Mouse (Mus musculus): Measurements from ENCODE around the gene Gnai2. TPM values are rescaled to one million over a fixed set of nuclear protein-coding genes. Genes with fewer than 3 reads are reported as not detected.

Gnai2 gene
- polyA plus RNA-seq, 1 experiment from 2014 or later: 262 TPM

DNA sequence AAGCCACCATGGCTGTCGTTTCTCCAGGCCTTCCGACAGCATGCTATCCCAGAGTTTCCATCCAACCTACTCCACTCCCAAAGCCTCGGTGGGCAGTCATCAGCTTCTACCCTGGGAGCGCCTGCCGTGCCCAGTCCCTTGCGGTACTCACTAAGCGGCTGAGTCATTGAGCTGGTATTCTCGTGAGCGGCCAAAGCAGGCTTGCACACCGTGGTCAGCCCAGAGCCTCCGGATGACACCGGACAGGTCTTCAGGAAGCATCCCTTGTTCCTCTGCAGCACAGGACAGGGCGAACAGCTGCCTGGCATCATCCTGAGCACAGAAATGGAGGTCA is 15.7 kb downstream of the Gnai2 start:
- no peak overlapping the region for H3K9ac ChIP-seq (replicated peaks)
- 77% methylated on average over 13 of the region's 13 CpGs for WGBS
- ATAC-seq (ENCODE audit: low FRiP score): no peak
- H3K27me3 ChIP-seq (replicated peaks): no peaks in the 10 kb centered on the region
- H3K36me3 ChIP-seq: peaks cover 65% of the 10 kb centered on the region
- peak overlapping the region; percentile 45 for H3K27ac ChIP-seq (replicated peaks)
- no peaks in the 10 kb centered on the region for H3K9me3 ChIP-seq (replicated peaks)
- H3K4me2 ChIP-seq: no peak overlapping the region
- peaks cover 36% of the 10 kb centered on the region for H3K4me1 ChIP-seq
- no peak overlapping the region for H3K4me3 ChIP-seq (replicated peaks)

DNA sequence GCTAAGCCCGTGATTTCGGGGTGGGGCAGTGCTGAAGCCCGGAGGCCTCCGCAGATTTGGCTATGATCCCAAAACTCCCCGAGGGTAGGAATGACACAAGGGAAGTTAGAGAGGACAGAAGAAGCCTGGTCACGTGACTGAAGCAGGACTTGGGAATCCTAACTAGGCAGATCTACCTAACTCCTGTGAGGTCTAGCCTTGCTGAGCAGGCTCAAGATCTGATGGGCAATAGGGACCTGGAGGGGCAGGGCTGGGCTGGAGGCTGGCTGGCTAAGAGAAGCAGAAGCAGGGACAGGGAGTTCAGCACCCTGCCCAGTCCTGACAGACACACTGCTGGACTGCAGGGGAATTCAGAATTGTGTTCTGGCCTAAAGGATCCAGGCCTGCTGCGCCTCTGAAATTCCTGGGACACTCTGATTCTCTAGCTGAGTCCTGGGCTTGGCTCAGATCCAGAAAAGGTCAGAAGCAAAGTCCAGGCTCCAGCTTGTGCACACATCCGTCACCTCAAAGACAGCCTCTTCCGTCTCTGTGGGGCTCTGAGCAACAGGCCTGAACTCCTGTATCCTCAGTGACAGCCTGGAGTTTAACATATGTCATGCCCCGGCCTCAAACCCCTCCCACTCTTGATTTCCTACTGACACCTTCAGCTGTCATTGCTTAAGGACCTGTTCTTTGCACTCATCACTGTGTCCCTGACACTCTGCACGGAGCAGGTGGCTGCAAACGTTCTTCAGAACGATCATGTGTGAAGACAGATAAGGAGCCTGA is 16.2 kb downstream of the Gnai2 start:
- no peak overlapping the region for H3K9ac ChIP-seq (replicated peaks)

DNA sequence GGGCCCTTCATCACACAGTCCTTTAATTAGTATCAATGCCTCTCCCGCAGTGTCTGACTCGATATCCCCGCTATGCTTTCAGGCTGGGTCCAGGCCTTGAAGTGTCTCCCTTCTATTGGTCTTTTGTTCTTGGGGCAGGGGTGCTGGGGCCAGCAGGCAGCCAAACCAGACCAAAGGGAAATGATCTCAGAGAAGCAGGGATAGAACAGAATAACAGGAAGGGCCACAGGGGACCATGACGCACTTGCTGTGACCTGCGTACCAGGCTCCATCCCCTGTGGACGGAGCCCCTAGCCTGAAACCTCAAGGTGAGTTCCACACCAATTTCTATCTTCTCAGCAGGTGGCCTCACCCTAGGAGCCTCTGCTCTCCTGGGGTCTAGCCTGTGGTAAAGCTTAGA is 17.1 kb downstream of the Gnai2 start:
- H3K36me3 ChIP-seq: peaks cover 71% of the 10 kb centered on the region
- H3K9me3 ChIP-seq (replicated peaks): no peaks in the 10 kb centered on the region
- peaks cover 40% of the 10 kb centered on the region for H3K4me1 ChIP-seq
- H3K9ac ChIP-seq (replicated peaks): no peak overlapping the region
- no peak for ATAC-seq (ENCODE audit: low FRiP score)
- peak overlapping the region; percentile 45; the same call in 1 of the 2 replicates for H3K27ac ChIP-seq (replicated peaks)
- no peak overlapping the region for H3K4me3 ChIP-seq (replicated peaks)
- H3K27me3 ChIP-seq (replicated peaks): no peaks in the 10 kb centered on the region
- H3K4me2 ChIP-seq: no peak overlapping the region
- 90% methylated on average over 6 of the region's 6 CpGs for WGBS

More for the DNA sequence above, 16.2 kb downstream of the Gnai2 start:
- Histone ChIP-seq H3K4me2 (no peak overlapping the region), H3K36me3 (peaks cover 69% of the 10 kb centered on the region), H3K4me1 (peaks cover 34% of the 10 kb centered on the region), H3K9me3 (replicated peaks) (no peaks in the 10 kb centered on the region), H3K27ac (replicated peaks) (peak overlapping the region; percentile 45), H3K27me3 (replicated peaks) (no peaks in the 10 kb centered on the region), H3K4me3 (replicated peaks) (no peak overlapping the region)
- whole genome bisulfite sequencing: 53% methylated on average over 13 of the region's 13 CpGs
- ATAC-seq (ENCODE audit: low FRiP score): no peak

DNA sequence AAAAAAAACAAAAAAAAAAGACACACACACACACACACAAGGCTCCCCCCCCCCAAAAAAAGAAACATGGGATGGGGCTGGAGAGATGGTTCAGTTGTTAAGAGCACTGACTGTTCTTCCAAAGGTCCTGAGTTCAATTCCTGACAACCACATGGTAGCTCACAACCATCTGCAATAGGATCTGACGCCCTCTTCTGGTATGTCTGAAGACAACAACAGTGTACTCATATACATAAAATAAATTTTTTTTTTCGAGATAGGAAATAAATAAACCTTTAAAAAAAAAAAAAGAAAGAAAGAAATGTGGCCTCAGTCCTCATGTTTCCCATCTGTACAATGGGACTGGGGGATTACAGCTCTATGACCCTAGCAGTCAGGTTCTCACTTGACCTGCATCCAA is 17.7 kb downstream of the Gnai2 start:
- Histone ChIP-seq H3K36me3 (peaks cover 69% of the 10 kb centered on the region), H3K4me1 (peaks cover 45% of the 10 kb centered on the region)
- ATAC-seq (ENCODE audit: low FRiP score): no peak

DNA sequence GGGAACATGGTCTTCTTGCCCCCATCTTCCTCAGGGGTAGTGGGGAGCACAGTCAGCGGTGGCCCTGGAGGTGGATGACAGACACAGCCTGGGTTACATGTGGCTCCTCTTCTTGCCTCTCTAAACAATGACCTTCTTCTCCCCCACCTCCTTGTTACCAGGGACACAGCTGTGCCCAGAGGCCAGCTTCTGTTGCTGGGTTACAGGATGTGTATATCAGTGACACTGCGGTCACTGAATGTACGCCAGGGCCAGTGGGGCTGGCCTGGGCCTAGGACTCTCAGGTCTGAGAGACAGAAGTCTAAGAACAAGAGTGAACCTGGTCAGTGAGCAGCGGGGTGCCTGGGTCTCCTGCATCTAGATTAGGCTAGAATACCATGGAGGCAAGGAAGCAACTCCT is 20.1 kb downstream of the Gnai2 start:
- WGBS: 48% methylated on average over 4 of the region's 4 CpGs
- H3K4me3 ChIP-seq (replicated peaks): no peak overlapping the region
- H3K4me2 ChIP-seq: no peak overlapping the region
- H3K9ac ChIP-seq (replicated peaks): no peak overlapping the region
- H3K4me1 ChIP-seq: peaks cover 50% of the 10 kb centered on the region
- H3K27ac ChIP-seq (replicated peaks): peak overlapping the region; percentile 42; the same call in 1 of the 2 replicates
- peaks cover 57% of the 10 kb centered on the region for H3K36me3 ChIP-seq
- no peak for ATAC-seq (ENCODE audit: low FRiP score)
- no peaks in the 10 kb centered on the region for H3K9me3 ChIP-seq (replicated peaks)
- no peaks in the 10 kb centered on the region for H3K27me3 ChIP-seq (replicated peaks)

More for the DNA sequence above, 17.7 kb downstream of the Gnai2 start:
- Histone ChIP-seq H3K4me2 (no peak overlapping the region), H3K9me3 (replicated peaks) (no peaks in the 10 kb centered on the region), H3K27ac (replicated peaks) (peak overlapping the region; percentile 45; the same call in 1 of the 2 replicates), H3K27me3 (replicated peaks) (no peaks in the 10 kb centered on the region), H3K4me3 (replicated peaks) (no peak overlapping the region), H3K9ac (replicated peaks) (no peak overlapping the region)
- 84% methylated on average over 2 of the region's 2 CpGs for WGBS

DNA sequence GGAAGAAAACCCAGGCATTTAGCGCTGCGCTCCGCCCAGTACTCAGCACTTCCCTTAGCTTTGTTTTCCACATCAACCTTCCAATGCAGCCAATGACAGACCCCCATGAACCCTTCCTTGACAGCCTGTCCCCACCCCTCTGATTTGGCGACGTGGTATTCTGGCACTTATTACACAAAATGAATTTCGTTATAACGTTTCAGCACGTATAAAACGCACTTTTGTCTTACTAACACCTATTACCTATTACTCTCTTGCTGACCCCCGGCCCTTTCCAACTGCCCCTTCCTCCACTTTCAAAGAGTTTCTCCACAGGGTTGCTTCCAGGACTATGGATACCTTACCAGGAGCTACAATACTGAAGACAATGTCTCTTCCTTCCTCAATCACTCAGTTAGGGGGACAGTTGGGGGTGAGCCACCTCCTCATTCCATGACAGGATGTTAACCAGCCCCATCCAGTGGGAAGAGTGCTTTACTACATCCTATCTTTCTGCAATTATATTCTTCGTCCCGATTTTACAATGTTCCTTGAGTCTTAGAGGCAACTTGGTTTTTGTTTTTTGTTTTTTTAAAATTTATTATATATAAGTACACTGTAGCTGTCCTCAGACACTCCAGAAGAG is 22.1 kb downstream of the Gnai2 start:
- peak overlapping the region; percentile 57 for H3K9ac ChIP-seq (replicated peaks)
- WGBS: 8% methylated on average over 12 of the region's 12 CpGs
- 0 out of 2 replicates have a peak, but pooled peaks have one; percentile 23 for ATAC-seq (ENCODE audit: low FRiP score)
- H3K9me3 ChIP-seq (replicated peaks): no peaks in the 10 kb centered on the region
- peaks cover 38% of the 10 kb centered on the region for H3K36me3 ChIP-seq
- peak overlapping the region; percentile 33 for H3K4me3 ChIP-seq (replicated peaks)
- peak overlapping the region; percentile 97 for H3K27ac ChIP-seq (replicated peaks)
- H3K4me2 ChIP-seq: peak overlapping the region; percentile 61
- H3K27me3 ChIP-seq (replicated peaks): no peaks in the 10 kb centered on the region
- peaks cover 40% of the 10 kb centered on the region for H3K4me1 ChIP-seq

DNA sequence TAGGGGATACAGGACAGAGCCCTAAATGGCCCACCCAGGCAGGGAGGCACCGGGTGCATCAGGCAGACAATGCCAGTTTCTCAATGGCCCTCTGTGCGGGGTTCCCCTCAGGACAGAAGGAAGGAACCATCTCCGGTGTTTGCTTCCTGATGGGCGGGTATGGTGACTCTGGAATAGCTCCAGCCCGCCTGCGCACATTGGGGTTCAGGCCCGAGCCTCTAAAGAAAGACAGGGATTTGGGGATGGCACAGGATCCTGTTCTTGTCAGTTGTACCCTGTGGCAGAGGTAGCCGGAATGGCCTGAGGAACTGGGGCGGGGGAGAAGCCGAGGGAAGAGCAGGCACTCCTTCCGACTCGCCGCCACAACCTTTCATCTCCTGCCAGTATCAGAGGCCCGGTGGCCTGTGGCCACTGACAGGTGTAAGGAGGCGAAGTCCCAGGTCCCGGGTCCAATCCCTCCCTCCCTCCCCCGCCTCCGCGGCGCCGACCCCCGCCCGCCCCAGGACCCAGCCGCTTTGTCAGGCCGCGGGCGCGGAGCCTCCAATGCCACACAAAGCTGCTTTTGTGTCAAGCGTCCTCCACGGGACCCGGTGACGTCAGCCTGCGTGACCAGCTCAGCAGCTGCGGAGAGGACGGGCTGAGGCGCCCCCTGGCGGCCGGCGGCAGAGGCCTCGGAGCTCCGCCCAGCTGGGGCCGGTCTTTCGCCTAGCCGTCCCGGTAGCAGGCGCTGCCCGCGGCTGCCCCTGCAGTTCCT is 22.8 kb downstream of the Gnai2 start:
- Histone ChIP-seq H3K9ac (replicated peaks) (peak overlapping the region; percentile 57), H3K36me3 (peaks cover 32% of the 10 kb centered on the region), H3K27me3 (replicated peaks) (no peaks in the 10 kb centered on the region), H3K4me1 (peaks cover 44% of the 10 kb centered on the region), H3K27ac (replicated peaks) (peak overlapping the region; percentile 97), H3K4me2 (peak overlapping the region; percentile 61), H3K9me3 (replicated peaks) (no peaks in the 10 kb centered on the region), H3K4me3 (replicated peaks) (peak overlapping the region; percentile 33)
- ATAC-seq (ENCODE audit: low FRiP score): peak; percentile 96
- WGBS: under 1% methylated on average over 45 of the region's 48 CpGs

DNA sequence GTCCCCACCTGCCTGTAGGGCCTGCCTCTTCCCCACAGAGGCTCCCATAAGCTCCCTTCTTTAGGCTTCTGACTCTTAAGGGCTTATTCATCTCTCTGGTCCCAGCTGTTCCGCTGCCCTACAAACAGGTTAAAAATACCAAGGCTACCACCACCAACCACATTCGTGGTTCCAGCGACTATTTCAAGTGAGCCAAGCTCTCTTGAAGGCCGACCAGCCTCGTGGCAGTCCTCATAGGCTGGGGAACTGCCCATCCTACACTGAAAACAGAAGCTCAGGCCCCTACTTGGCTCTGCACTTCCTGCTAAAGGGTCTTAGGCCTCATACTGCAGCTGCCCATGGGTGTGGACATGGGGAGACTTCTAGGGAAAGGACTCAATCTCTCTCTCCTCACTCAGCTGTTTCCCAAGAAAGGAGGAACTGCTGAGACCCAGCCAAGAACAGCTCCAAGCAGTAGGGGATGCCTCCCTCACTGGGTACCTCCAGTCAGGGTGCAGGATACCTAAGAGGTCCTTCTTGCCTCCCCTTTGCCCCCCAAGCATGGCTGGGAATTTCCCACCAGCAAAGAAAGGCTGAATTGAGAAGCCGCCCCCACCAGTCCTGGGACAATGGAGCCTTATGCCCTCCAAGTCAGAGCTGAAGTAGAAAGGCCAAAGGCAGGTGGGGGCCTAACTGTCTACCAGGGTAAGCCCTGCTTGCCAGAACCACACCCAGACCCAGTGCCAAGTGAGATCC is 23.5 kb downstream of the Gnai2 start:
- Histone ChIP-seq H3K36me3 (peaks cover 28% of the 10 kb centered on the region), H3K4me3 (replicated peaks) (peak overlapping the region; percentile 33), H3K9me3 (replicated peaks) (no peaks in the 10 kb centered on the region), H3K9ac (replicated peaks) (peak overlapping the region; percentile 57), H3K4me1 (peaks cover 49% of the 10 kb centered on the region), H3K27ac (replicated peaks) (peak overlapping the region; percentile 97), H3K27me3 (replicated peaks) (no peaks in the 10 kb centered on the region), H3K4me2 (peak overlapping the region; percentile 61)
- 65% methylated on average over 6 of the region's 6 CpGs for WGBS
- ATAC-seq (ENCODE audit: low FRiP score): no peak; the same call in 1 of the 2 replicates

DNA sequence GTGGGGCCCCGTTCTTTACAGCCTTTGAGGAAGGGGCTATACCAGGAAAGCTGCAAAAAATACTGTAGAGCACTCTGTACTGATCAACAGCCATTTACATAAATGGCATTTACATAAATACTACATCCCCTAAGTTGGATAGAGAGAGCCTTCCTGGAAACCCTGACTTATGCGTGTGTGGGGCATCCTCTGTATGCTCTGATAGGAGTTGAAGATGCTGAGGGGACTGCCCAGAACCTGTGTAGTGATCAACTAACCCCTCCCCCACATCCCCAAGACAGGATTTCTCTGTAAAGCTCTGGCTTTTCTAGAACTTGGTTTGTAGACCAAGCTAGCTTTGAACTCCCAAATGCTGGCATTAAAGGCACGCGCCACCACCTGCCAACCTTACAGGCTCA is 25.7 kb downstream of the Gnai2 start:
- Histone ChIP-seq H3K27me3 (replicated peaks) (no peaks in the 10 kb centered on the region), H3K9me3 (replicated peaks) (no peaks in the 10 kb centered on the region), H3K36me3 (0 out of 2 replicates have a peak, but pooled peaks cover 6% of the 10 kb centered on the region), H3K27ac (replicated peaks) (no peak overlapping the region), H3K4me2 (no peak overlapping the region), H3K4me3 (replicated peaks) (no peak overlapping the region), H3K4me1 (peaks cover 51% of the 10 kb centered on the region), H3K9ac (replicated peaks) (no peak overlapping the region)
- no peak for ATAC-seq (ENCODE audit: low FRiP score)
- 72% methylated on average over 4 of the region's 4 CpGs for WGBS

DNA sequence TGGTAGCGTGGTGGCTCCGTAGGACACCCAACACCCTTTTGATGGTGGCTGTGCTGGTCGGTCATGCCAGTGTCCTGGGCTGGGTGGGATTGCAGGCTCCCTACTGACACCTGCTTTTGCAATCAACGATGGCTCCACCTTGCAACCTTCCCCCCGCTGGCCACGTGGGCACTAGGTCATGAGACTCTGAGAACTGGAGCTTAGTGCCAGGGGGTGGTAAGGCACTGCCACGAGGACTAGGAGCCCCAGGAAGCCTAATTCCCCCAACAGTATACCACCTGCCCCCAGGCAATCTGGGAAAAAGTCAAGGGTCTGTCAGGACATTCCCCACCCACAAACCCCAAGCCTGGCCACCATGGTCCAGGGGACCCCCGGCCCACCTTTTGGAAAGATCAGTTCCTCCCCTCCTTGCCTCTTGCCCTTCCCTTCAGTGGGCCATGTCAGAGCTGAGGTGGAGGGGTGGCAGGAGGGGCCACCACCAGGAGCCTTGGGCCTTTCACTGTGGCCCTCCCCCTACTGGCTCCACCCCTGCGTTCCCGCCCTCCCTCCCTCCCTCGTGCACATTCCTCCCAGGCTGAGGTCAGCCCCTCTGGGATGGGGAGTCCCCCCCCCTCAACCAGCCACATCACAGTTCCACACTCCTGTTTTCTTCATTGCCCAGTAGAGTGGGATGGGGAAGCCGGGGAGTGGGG is 26.3 kb downstream of the Gnai2 start, which contains the start of gene Sema3b:
Sema3b (minus strand) TSS at position 489 of the 692 bp plus-strand sequence.
- no peak within 1 kb of the TSS for H3K4me2 ChIP-seq
- no peak within 1 kb of the TSS for H3K27ac ChIP-seq (replicated peaks)
- H3K9me3 ChIP-seq (replicated peaks): no peaks in the 10 kb centered on the region
- H3K4me1 ChIP-seq: peaks cover 51% of the 10 kb centered on the region
- 42% methylated on average over 11 of the region's 12 CpGs for WGBS
- 0 out of 2 replicates have a peak, but pooled peaks cover 2% of the 10 kb centered on the region for H3K36me3 ChIP-seq
- no peak within 1 kb of the TSS for H3K9ac ChIP-seq (replicated peaks)
- no peak within 1 kb of the TSS for H3K4me3 ChIP-seq (replicated peaks)
- ATAC-seq (ENCODE audit: low FRiP score): no peak
- no peaks in the 10 kb centered on the region for H3K27me3 ChIP-seq (replicated peaks)
